Mouse (Mus musculus): ENCODE data around the gene Cpa5. TPM values are rescaled to one million over a fixed set of nuclear protein-coding genes. Genes with fewer than 3 reads are reported as not detected.

Gene Cpa5
- polyA plus RNA-seq, 1 experiment from 2014 or later: not detected

- H3K36me3 ChIP-seq (ENCODE audit: control insufficient read depth, insufficient read depth, low read length): no peaks in the 10 kb centered on the region
- no peak overlapping the region for H3K4me2 ChIP-seq (replicated peaks; ENCODE audit: low read depth, low read length)
- no peak for ATAC-seq (ENCODE audit: low FRiP score)
- H3K9me3 ChIP-seq (ENCODE audit: control insufficient read depth, low read length): no peaks in the 10 kb centered on the region
- DNase-seq (ENCODE audit: low spot score): no peak
- peaks cover 7% of the 10 kb centered on the region; the same call in 1 of the 2 replicates for H3K4me1 ChIP-seq (replicated peaks; ENCODE audit: control insufficient read depth, insufficient read depth, low read length)
- H3K9ac ChIP-seq (ENCODE audit: low read depth, low read length): no peak overlapping the region
- WGBS: 87% methylated on average over 4 of the region's 4 CpGs
- H3K27me3 ChIP-seq (ENCODE audit: control insufficient read depth, insufficient read depth, low read length): no peaks in the 10 kb centered on the region
- no peak overlapping the region for H3K27ac ChIP-seq (ENCODE audit: low read depth, low read length)
- no peak overlapping the region for H3K4me3 ChIP-seq (ENCODE audit: low read depth, low read length)
These were observed 11.2 kb downstream of the Cpa5 start for GRCm38 (mm10) chr6:30621986-30622389.

GRCm38 (mm10) chr6:30624763-30625162 lies 14.0 kb downstream of the Cpa5 start:
- 93% methylated on average over 9 of the region's 9 CpGs for WGBS
- H3K4me1 ChIP-seq (replicated peaks; ENCODE audit: control insufficient read depth, insufficient read depth, low read length): no peaks in the 10 kb centered on the region; the same call in 1 of the 2 replicates
- no peaks in the 10 kb centered on the region for H3K27me3 ChIP-seq (ENCODE audit: control insufficient read depth, insufficient read depth, low read length)
- no peak overlapping the region for H3K27ac ChIP-seq (ENCODE audit: low read depth, low read length)
- no peak overlapping the region for H3K9ac ChIP-seq (ENCODE audit: low read depth, low read length)
- no peak for DNase-seq (ENCODE audit: low spot score)
- no peaks in the 10 kb centered on the region for H3K36me3 ChIP-seq (ENCODE audit: control insufficient read depth, insufficient read depth, low read length)
- no peak overlapping the region for H3K4me3 ChIP-seq (ENCODE audit: low read depth, low read length)
- no peak overlapping the region for H3K4me2 ChIP-seq (replicated peaks; ENCODE audit: low read depth, low read length)
- ATAC-seq (ENCODE audit: low FRiP score): no peak
- no peaks in the 10 kb centered on the region for H3K9me3 ChIP-seq (ENCODE audit: control insufficient read depth, low read length)

GRCm38 (mm10) chr6:30628152-30628551 lies 17.3 kb downstream of the Cpa5 start:
- peak; percentile 35 for DNase-seq (ENCODE audit: low spot score)
- Histone ChIP-seq H3K27me3 (ENCODE audit: control insufficient read depth, insufficient read depth, low read length) (no peaks in the 10 kb centered on the region), H3K4me2 (replicated peaks; ENCODE audit: low read depth, low read length) (no peak overlapping the region), H3K9me3 (ENCODE audit: control insufficient read depth, low read length) (no peaks in the 10 kb centered on the region), H3K9ac (ENCODE audit: low read depth, low read length) (no peak overlapping the region), H3K27ac (ENCODE audit: low read depth, low read length) (no peak overlapping the region; the same call in 1 of the 2 replicates), H3K4me1 (replicated peaks; ENCODE audit: control insufficient read depth, insufficient read depth, low read length) (no peaks in the 10 kb centered on the region; the same call in 1 of the 2 replicates), H3K36me3 (ENCODE audit: control insufficient read depth, insufficient read depth, low read length) (no peaks in the 10 kb centered on the region), H3K4me3 (ENCODE audit: low read depth, low read length) (no peak overlapping the region)
- 46% methylated on average over 6 of the region's 6 CpGs for WGBS
- ATAC-seq (ENCODE audit: low FRiP score): peak; percentile 57; the same call in 1 of the 2 replicates

- DNase-seq (ENCODE audit: low spot score) (no peak), ATAC-seq (ENCODE audit: low FRiP score) (no peak)
- H3K27me3 ChIP-seq (ENCODE audit: control insufficient read depth, insufficient read depth, low read length): no peaks in the 10 kb centered on the region
- H3K36me3 ChIP-seq (ENCODE audit: control insufficient read depth, insufficient read depth, low read length): no peaks in the 10 kb centered on the region
- WGBS: 100% methylated on average over 1 of the region's 1 CpGs
- no peaks in the 10 kb centered on the region for H3K9me3 ChIP-seq (ENCODE audit: control insufficient read depth, low read length)
- no peaks in the 10 kb centered on the region; the same call in 1 of the 2 replicates for H3K4me1 ChIP-seq (replicated peaks; ENCODE audit: control insufficient read depth, insufficient read depth, low read length)
- H3K27ac ChIP-seq (ENCODE audit: low read depth, low read length): no peak overlapping the region
- no peak overlapping the region for H3K4me2 ChIP-seq (replicated peaks; ENCODE audit: low read depth, low read length)
- no peak overlapping the region for H3K4me3 ChIP-seq (ENCODE audit: low read depth, low read length)
- no peak overlapping the region for H3K9ac ChIP-seq (ENCODE audit: low read depth, low read length)
These were observed 19.2 kb downstream of the Cpa5 start for GRCm38 (mm10) chr6:30629989-30630388.

- Histone ChIP-seq H3K27ac (ENCODE audit: low read depth, low read length) (peak overlapping the region; percentile 4; the same call in 1 of the 2 replicates), H3K4me2 (replicated peaks; ENCODE audit: low read depth, low read length) (no peak overlapping the region), H3K4me1 (replicated peaks; ENCODE audit: control insufficient read depth, insufficient read depth, low read length) (no peaks in the 10 kb centered on the region), H3K36me3 (ENCODE audit: control insufficient read depth, insufficient read depth, low read length) (no peaks in the 10 kb centered on the region), H3K27me3 (ENCODE audit: control insufficient read depth, insufficient read depth, low read length) (no peaks in the 10 kb centered on the region), H3K9ac (ENCODE audit: low read depth, low read length) (no peak overlapping the region), H3K4me3 (ENCODE audit: low read depth, low read length) (no peak overlapping the region), H3K9me3 (ENCODE audit: control insufficient read depth, low read length) (no peaks in the 10 kb centered on the region)
- no peak for ATAC-seq (ENCODE audit: low FRiP score)
- 34% methylated on average over 8 of the region's 8 CpGs for WGBS
- no peak for DNase-seq (ENCODE audit: low spot score)
These were observed 24.6 kb downstream of the Cpa5 start for GRCm38 (mm10) chr6:30635361-30635862.

- WGBS: 20% methylated on average over 4 of the region's 4 CpGs
- Histone ChIP-seq H3K4me3 (ENCODE audit: low read depth, low read length) (no peak overlapping the region), H3K9ac (ENCODE audit: low read depth, low read length) (no peak overlapping the region), H3K4me2 (replicated peaks; ENCODE audit: low read depth, low read length) (no peak overlapping the region), H3K27ac (ENCODE audit: low read depth, low read length) (peak overlapping the region; percentile 68; the same call in 1 of the 2 replicates), H3K4me1 (replicated peaks; ENCODE audit: control insufficient read depth, insufficient read depth, low read length) (no peaks in the 10 kb centered on the region), H3K36me3 (ENCODE audit: control insufficient read depth, insufficient read depth, low read length) (no peaks in the 10 kb centered on the region), H3K27me3 (ENCODE audit: control insufficient read depth, insufficient read depth, low read length) (no peaks in the 10 kb centered on the region), H3K9me3 (ENCODE audit: control insufficient read depth, low read length) (no peaks in the 10 kb centered on the region)
- DNase-seq (ENCODE audit: low spot score): peak; percentile 35
- ATAC-seq (ENCODE audit: low FRiP score): no peak
These were observed 25.5 kb downstream of the Cpa5 start for GRCm38 (mm10) chr6:30636186-30636842.

- no peaks in the 10 kb centered on the region for H3K4me1 ChIP-seq (replicated peaks; ENCODE audit: control insufficient read depth, insufficient read depth, low read length)
- no peak within 1 kb of the TSS for H3K27ac ChIP-seq (ENCODE audit: low read depth, low read length)
- DNase-seq (ENCODE audit: low spot score) (no peak), ATAC-seq (ENCODE audit: low FRiP score) (no peak)
- no peak within 1 kb of the TSS for H3K9ac ChIP-seq (ENCODE audit: low read depth, low read length)
- no peak within 1 kb of the TSS for H3K4me3 ChIP-seq (ENCODE audit: low read depth, low read length)
- H3K36me3 ChIP-seq (ENCODE audit: control insufficient read depth, insufficient read depth, low read length): no peaks in the 10 kb centered on the region
- 88% methylated on average over 5 of the region's 5 CpGs for WGBS
- no peak within 1 kb of the TSS for H3K4me2 ChIP-seq (replicated peaks; ENCODE audit: low read depth, low read length)
- no peaks in the 10 kb centered on the region for H3K9me3 ChIP-seq (ENCODE audit: control insufficient read depth, low read length)
- no peaks in the 10 kb centered on the region for H3K27me3 ChIP-seq (ENCODE audit: control insufficient read depth, insufficient read depth, low read length)
These were observed 28.0 kb downstream of the Cpa5 start, which contains the start of gene Cpa1 for GRCm38 (mm10) chr6:30638674-30639268. Cpa1 (plus strand) TSS chr6:30639218.

- Histone ChIP-seq H3K27ac (ENCODE audit: low read depth, low read length) (no peak overlapping the region), H3K4me2 (replicated peaks; ENCODE audit: low read depth, low read length) (no peak overlapping the region), H3K9ac (ENCODE audit: low read depth, low read length) (no peak overlapping the region), H3K4me1 (replicated peaks; ENCODE audit: control insufficient read depth, insufficient read depth, low read length) (no peaks in the 10 kb centered on the region), H3K4me3 (ENCODE audit: low read depth, low read length) (no peak overlapping the region), H3K9me3 (ENCODE audit: control insufficient read depth, low read length) (no peaks in the 10 kb centered on the region), H3K27me3 (ENCODE audit: control insufficient read depth, insufficient read depth, low read length) (no peaks in the 10 kb centered on the region), H3K36me3 (ENCODE audit: control insufficient read depth, insufficient read depth, low read length) (no peaks in the 10 kb centered on the region)
- ATAC-seq (ENCODE audit: low FRiP score): no peak
- DNase-seq (ENCODE audit: low spot score): no peak
- WGBS: 78% methylated on average over 12 of the region's 12 CpGs
These were observed 33.1 kb downstream of the Cpa5 start for GRCm38 (mm10) chr6:30643694-30644460.

Measured in hindbrain, embryonic 11.5 days (tissue).